Mouse (Mus musculus): ENCODE data around the gene Ppp1r35. TPM values are rescaled to one million over a fixed set of nuclear protein-coding genes. Genes with fewer than 3 reads are reported as not detected.

The Ppp1r35 gene
- polyA plus RNA-seq, 1 experiment: 47.7 TPM

DNA sequence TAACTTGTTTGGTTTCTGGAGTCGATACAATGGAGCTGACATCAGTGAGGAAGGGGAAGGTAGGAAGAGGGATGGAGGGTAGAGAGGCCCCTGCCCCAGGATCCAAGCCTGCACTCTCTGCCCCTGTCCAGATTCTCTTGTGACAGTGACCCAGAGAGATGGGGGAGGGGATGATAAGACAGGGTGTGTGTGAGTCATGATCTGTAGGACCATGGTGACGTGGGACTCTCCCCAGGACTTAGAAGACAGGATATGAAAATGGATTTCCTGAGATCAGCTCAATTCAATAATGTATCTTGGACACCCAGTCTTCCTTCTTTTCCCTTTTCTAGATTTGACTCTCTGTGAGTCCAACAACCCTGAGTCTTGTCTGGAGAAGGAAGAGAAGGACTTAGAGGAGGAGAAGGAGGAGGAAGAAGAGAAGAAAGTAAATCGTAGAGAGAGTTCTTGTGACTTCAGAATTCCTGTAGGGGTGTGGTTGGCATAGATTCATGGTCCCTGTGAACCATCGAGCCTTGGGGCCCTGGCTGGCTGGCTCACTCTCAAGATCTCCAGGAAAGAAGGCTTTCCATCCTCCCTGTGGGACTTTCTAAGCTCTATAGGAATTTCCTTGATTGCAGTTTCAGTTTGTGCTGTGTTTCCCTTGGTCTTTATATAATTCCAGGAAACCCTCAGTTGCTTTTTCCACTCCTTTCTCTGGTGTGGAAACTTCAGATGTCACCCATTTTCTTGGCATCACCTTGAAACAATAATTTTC is 39.0 kb downstream of the Ppp1r35 start:
- no peak for DNase-seq (ENCODE audit: low read depth)
- TF ChIP-seq CTCF (IDR thresholded peaks at IDR 0.05; ENCODE audit: borderline replicate concordance, extremely low read depth, insufficient read depth, insufficient read length) (no peak), POLR2A (IDR thresholded peaks at IDR 0.05; ENCODE audit: borderline replicate concordance, extremely low read depth, insufficient read depth, insufficient read length, poor library complexity, severe bottlenecking) (no peak)

GRCm38 (mm10) chr5:137822126-137822525 is 43.5 kb downstream of the Ppp1r35 start:
- no peak for DNase-seq (ENCODE audit: low read depth)
- TF ChIP-seq CTCF (IDR thresholded peaks at IDR 0.05; ENCODE audit: borderline replicate concordance, extremely low read depth, insufficient read depth, insufficient read length) (no peak), POLR2A (IDR thresholded peaks at IDR 0.05; ENCODE audit: borderline replicate concordance, extremely low read depth, insufficient read depth, insufficient read length, poor library complexity, severe bottlenecking) (no peak)

- peak; percentile 29 for DNase-seq (ENCODE audit: low read depth)
These were observed 44.0 kb downstream of the Ppp1r35 start for GRCm38 (mm10) chr5:137822602-137823001.

GRCm38 (mm10) chr5:137823455-137824045 is 44.9 kb downstream of the Ppp1r35 start:
- no peak for DNase-seq (ENCODE audit: low read depth)

More at GRCm38 (mm10) chr5:137822602-137823001, 44.0 kb downstream of the Ppp1r35 start:
- TF ChIP-seq CTCF (IDR thresholded peaks at IDR 0.05; ENCODE audit: borderline replicate concordance, extremely low read depth, insufficient read depth, insufficient read length) (no peak), POLR2A (IDR thresholded peaks at IDR 0.05; ENCODE audit: borderline replicate concordance, extremely low read depth, insufficient read depth, insufficient read length, poor library complexity, severe bottlenecking) (no peak)

DNA sequence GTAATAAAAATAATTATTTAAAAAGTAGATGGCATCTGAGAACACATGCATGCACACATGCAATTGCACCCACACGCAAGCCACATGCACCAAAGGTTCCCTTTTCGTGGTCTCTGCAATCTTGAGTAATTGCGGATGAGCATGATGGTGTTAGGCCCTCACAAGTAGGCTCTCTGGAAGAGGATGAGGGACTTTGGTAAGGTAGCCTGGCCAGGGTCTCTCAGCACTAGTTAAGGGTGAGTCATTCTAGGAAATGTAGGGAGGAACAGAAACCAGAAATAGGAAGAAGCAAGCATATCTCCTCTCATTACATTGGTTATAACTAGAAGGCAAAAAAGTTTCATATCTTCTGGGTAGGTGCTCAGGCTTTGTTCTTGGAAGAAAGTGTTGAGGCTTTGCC is 46.4 kb downstream of the Ppp1r35 start:
- TF ChIP-seq CTCF (IDR thresholded peaks at IDR 0.05; ENCODE audit: borderline replicate concordance, extremely low read depth, insufficient read depth, insufficient read length) (no peak), POLR2A (IDR thresholded peaks at IDR 0.05; ENCODE audit: borderline replicate concordance, extremely low read depth, insufficient read depth, insufficient read length, poor library complexity, severe bottlenecking) (no peak)
- DNase-seq (ENCODE audit: low read depth): no peak

More at GRCm38 (mm10) chr5:137823455-137824045, 44.9 kb downstream of the Ppp1r35 start:
- TF ChIP-seq CTCF (IDR thresholded peaks at IDR 0.05; ENCODE audit: borderline replicate concordance, extremely low read depth, insufficient read depth, insufficient read length) (no peak), POLR2A (IDR thresholded peaks at IDR 0.05; ENCODE audit: borderline replicate concordance, extremely low read depth, insufficient read depth, insufficient read length, poor library complexity, severe bottlenecking) (no peak)

- DNase-seq (ENCODE audit: low read depth): no peak
- TF ChIP-seq POLR2A (IDR thresholded peaks at IDR 0.05; ENCODE audit: borderline replicate concordance, extremely low read depth, insufficient read depth, insufficient read length, poor library complexity, severe bottlenecking): no peak
- TF ChIP-seq CTCF (IDR thresholded peaks at IDR 0.05; ENCODE audit: borderline replicate concordance, extremely low read depth, insufficient read depth, insufficient read length): no peak
These were observed 47.3 kb downstream of the Ppp1r35 start for GRCm38 (mm10) chr5:137825971-137826370.

- DNase-seq (ENCODE audit: low read depth): no peak
- no peak for TF ChIP-seq POLR2A (IDR thresholded peaks at IDR 0.05; ENCODE audit: borderline replicate concordance, extremely low read depth, insufficient read depth, insufficient read length, poor library complexity, severe bottlenecking)
- TF ChIP-seq CTCF (IDR thresholded peaks at IDR 0.05; ENCODE audit: borderline replicate concordance, extremely low read depth, insufficient read depth, insufficient read length): no peak
These were observed 47.8 kb downstream of the Ppp1r35 start for GRCm38 (mm10) chr5:137826421-137826820.

DNA sequence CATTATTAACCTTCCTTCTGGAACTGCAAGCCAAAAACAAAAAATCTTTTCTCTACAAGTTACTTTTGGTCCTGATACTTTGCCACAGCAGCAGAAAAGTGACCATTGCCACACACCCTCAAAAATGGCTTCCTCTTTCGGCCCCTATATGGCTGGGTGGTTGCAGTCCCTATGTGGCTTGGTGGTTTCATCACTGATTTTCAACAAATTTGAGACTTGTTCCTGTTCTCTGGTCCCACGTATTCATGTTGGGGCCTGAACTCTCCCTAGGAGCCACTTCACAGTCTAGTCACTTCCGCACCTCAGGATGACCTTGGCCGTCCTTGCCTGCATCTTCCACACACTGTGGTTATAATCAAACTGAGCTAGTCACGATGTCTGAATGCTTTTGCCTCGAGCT is 50.0 kb downstream of the Ppp1r35 start:
- no peak for DNase-seq (ENCODE audit: low read depth)
- TF ChIP-seq POLR2A (IDR thresholded peaks at IDR 0.05; ENCODE audit: borderline replicate concordance, extremely low read depth, insufficient read depth, insufficient read length, poor library complexity, severe bottlenecking) (no peak), CTCF (IDR thresholded peaks at IDR 0.05; ENCODE audit: borderline replicate concordance, extremely low read depth, insufficient read depth, insufficient read length) (no peak)

Other genes starting within 250 kb of the Ppp1r35 start
- not detected in 2 replicates for gene Epo, start 245.6 kb upstream of the Ppp1r35 start, polyA plus RNA-seq (2012; rRNA removed)
- gene Gnb2, start 245.3 kb upstream of the Ppp1r35 start, polyA plus RNA-seq (2012; rRNA removed): 1,055 and 1,401 TPM in 2 replicates
- 298 and 316 TPM in 2 replicates for gene Actl6b, start 225.3 kb upstream of the Ppp1r35 start, polyA plus RNA-seq (2012; rRNA removed)
- gene Tfr2, start 209.0 kb upstream of the Ppp1r35 start, polyA plus RNA-seq (2012; rRNA removed): 9.4 and 13.5 TPM in 2 replicates
- 88.2 and 103 TPM in 2 replicates for gene Mospd3, start 177.8 kb upstream of the Ppp1r35 start, polyA plus RNA-seq (2012; rRNA removed)
- 14.5 and 30.4 TPM in 2 replicates for gene Pcolce, start 165.1 kb upstream of the Ppp1r35 start, polyA plus RNA-seq (2012; rRNA removed)
- gene Fbxo24, start 149.8 kb upstream of the Ppp1r35 start, polyA plus RNA-seq (2012; rRNA removed): 0.23 and 0.25 TPM in 2 replicates
- gene Lrch4, start 149.7 kb upstream of the Ppp1r35 start, polyA plus RNA-seq (2012; rRNA removed): 16.9 and 18.8 TPM in 2 replicates
- 14.8 and 14.9 TPM in 2 replicates for gene Gm20605, start 149.7 kb upstream of the Ppp1r35 start, polyA plus RNA-seq (2012; rRNA removed)
- gene Sap25, start 137.5 kb upstream of the Ppp1r35 start, polyA plus RNA-seq (2012; rRNA removed): 31.0 and 37.8 TPM in 2 replicates
- 0.06 TPM in 1 of 2 replicates, not detected in the other for gene Irs3, start 133.1 kb upstream of the Ppp1r35 start, polyA plus RNA-seq (2012; rRNA removed)
- 17.8 and 23.8 TPM in 2 replicates for gene Agfg2, start 94.1 kb upstream of the Ppp1r35 start, polyA plus RNA-seq (2012; rRNA removed)
- 208 and 219 TPM in 2 replicates for gene Nyap1, start 37.2 kb upstream of the Ppp1r35 start, polyA plus RNA-seq (2012; rRNA removed)
- 51.8 and 53.7 TPM in 2 replicates for gene Tsc22d4, start 33.1 kb upstream of the Ppp1r35 start, polyA plus RNA-seq (2012; rRNA removed)
- 35.7 and 38.5 TPM in 2 replicates for gene Mepce, start 8.8 kb downstream of the Ppp1r35 start, polyA plus RNA-seq (2012; rRNA removed)
- gene Zcwpw1, start 8.9 kb downstream of the Ppp1r35 start, polyA plus RNA-seq (2012; rRNA removed): 8.1 and 8.2 TPM in 2 replicates
- gene Pilra, start 57.4 kb downstream of the Ppp1r35 start, polyA plus RNA-seq (2012; rRNA removed): 0.12 and 0.42 TPM in 2 replicates
- 0.16 TPM in 1 of 2 replicates, not detected in the other for gene Pilrb1, start 79.3 kb downstream of the Ppp1r35 start, polyA plus RNA-seq (2012; rRNA removed)
- gene Pilrb2, start 93.0 kb downstream of the Ppp1r35 start, polyA plus RNA-seq (2012; rRNA removed): 0.08 TPM in 1 of 2 replicates, not detected in the other
- gene Cyp3a13, start 142.8 kb downstream of the Ppp1r35 start, polyA plus RNA-seq (2012; rRNA removed): not detected in 2 replicates
- gene Gjc3, start 184.2 kb downstream of the Ppp1r35 start, polyA plus RNA-seq (2012; rRNA removed): 0.39 and 0.82 TPM in 2 replicates
- gene Azgp1, start 202.7 kb downstream of the Ppp1r35 start, polyA plus RNA-seq (2012; rRNA removed): 0.08 TPM in 1 of 2 replicates, not detected in the other
- gene Smok3a, start 242.4 kb downstream of the Ppp1r35 start, polyA plus RNA-seq (2012; rRNA removed): not detected in 2 replicates
- not detected in 2 replicates for gene Smok3b, start 242.6 kb downstream of the Ppp1r35 start, polyA plus RNA-seq (2012; rRNA removed)